Mouse (Mus musculus): ENCODE measurements at regions not wholly inside any gene's neighbourhood (a gene's known extent, or its start where the extent isn't known, plus 50 kb on each side); places are given as distances from the start of the nearest gene placed in this dataset.
"Not testable (repeated sequence)": the region's sequence is repeated elsewhere in the genome, so short reads cannot be mapped to it uniquely, and the experiment has no call there.

DNA sequence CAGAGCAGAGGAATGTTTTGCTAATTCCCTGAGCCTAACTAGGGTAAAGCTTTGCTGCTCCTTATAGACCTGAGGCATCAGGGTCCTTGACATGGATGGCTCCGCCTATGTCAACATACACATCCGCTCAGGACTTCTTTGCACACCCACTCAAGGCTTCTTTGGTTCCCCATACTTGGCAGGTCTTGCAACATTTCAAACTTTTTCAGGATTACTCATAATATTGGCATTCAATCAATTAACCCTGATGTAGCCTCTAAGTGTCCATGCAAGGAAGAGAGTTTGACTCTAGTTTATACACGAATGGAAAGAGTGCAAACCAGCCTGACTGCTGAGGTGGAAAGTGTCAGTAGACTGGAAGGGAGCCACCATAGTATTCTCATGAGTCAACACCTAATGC is 93.2 kb upstream of the Slc25a13 start:
- 94% methylated on average over 3 of the region's 3 CpGs for WGBS
- H3K4me1 ChIP-seq (replicated peaks) = peaks cover 8% of the 10 kb centered on the region
- no peak overlapping the region for H3K4me2 ChIP-seq
- no peaks in the 10 kb centered on the region for H3K27me3 ChIP-seq
- no peak overlapping the region for H3K27ac ChIP-seq (replicated peaks)
- H3K4me3 ChIP-seq = no peak overlapping the region
- no peaks in the 10 kb centered on the region for H3K9me3 ChIP-seq
- H3K36me3 ChIP-seq = no peaks in the 10 kb centered on the region
- no peak for ATAC-seq (ENCODE audit: low read depth)
- no peak overlapping the region for H3K9ac ChIP-seq

DNA sequence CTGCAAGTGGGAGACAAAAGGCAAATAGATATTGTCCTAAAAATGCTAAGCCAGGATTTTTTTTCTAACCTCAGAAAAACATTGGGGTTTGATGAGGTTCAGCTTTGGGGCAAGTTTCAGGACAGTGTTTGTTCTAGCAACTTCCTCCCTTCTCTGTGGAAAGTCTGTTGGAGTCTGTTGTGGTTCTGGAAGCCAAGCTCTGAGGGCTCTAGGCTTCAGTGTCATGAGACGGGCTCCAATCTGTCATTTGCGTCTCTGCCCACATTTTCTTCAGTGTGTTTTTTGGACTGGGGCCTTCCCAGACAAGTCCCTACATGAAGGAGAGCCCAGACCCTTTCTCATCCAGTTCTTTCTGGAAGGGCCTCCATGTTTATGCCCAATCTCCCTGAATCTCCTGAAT is 90.6 kb upstream of the Slc25a13 start:
- Histone ChIP-seq H3K36me3 (no peaks in the 10 kb centered on the region), H3K4me3 (no peak overlapping the region), H3K27ac (replicated peaks) (no peak overlapping the region), H3K4me1 (replicated peaks) (peaks cover 8% of the 10 kb centered on the region), H3K27me3 (no peaks in the 10 kb centered on the region), H3K9me3 (no peaks in the 10 kb centered on the region), H3K9ac (no peak overlapping the region), H3K4me2 (no peak overlapping the region)
- WGBS = 84% methylated on average over 2 of the region's 2 CpGs
- ATAC-seq (ENCODE audit: low read depth) = no peak

DNA sequence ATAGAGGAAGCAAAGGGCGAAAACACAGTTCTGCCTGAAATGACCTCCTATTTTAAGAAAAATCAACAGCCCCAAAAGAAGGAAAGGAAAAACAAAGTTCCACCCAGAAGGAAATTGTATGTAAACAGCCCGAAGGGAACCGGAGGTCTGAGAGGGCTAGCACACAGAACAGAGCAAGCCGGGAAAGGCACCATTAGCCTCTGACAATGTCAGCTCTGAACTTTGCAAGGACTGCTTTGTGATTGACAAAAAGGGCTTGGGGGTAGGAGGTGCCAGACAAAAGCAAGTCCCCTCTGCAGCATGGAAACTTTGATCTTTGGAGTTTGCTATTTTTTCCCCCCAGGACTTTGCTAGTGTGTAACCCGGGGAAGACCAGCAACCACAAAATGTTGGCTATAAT is 86.8 kb upstream of the Slc25a13 start:
- H3K4me1 ChIP-seq (replicated peaks) = peaks cover 8% of the 10 kb centered on the region
- no peaks in the 10 kb centered on the region for H3K27me3 ChIP-seq
- no peak overlapping the region for H3K4me3 ChIP-seq
- H3K9ac ChIP-seq = no peak overlapping the region
- H3K27ac ChIP-seq (replicated peaks) = no peak overlapping the region
- no peak overlapping the region for H3K4me2 ChIP-seq
- no peaks in the 10 kb centered on the region for H3K36me3 ChIP-seq
- no peak for ATAC-seq (ENCODE audit: low read depth)
- 23% methylated on average over 5 of the region's 5 CpGs for WGBS
- H3K9me3 ChIP-seq = no peaks in the 10 kb centered on the region

DNA sequence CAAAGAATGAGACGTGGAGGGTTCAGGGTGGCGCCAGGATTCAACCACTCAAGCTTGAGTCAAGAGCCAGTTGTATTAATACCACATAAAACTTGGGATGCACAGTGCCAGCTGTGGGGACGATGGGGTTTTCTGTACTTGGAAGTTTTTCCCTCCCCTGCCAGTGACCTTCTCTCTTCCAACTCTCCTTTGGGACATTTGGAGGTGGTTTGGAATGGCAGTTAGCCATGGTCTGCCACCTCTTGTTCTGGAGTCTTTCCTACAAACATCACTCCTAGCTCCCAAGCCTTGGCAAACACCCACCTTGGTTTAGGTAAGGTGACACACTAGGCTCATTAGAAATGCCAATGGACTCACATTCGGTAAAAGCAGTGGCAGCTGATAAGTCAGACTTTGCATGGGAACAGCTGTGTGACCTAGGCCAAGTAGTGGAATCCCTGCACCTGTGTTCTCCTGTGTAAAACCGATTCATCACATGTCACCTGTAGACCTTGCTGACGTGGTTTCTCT is 84.1 kb upstream of the Slc25a13 start:
- H3K36me3 ChIP-seq = no peaks in the 10 kb centered on the region
- H3K27me3 ChIP-seq = no peaks in the 10 kb centered on the region
- WGBS = 93% methylated on average over 6 of the region's 6 CpGs
- no peak overlapping the region for H3K4me3 ChIP-seq
- no peak overlapping the region for H3K9ac ChIP-seq
- peaks cover 7% of the 10 kb centered on the region for H3K4me1 ChIP-seq (replicated peaks)
- no peak overlapping the region for H3K27ac ChIP-seq (replicated peaks)
- H3K4me2 ChIP-seq = no peak overlapping the region
- no peaks in the 10 kb centered on the region for H3K9me3 ChIP-seq
- ATAC-seq (ENCODE audit: low read depth) = no peak

DNA sequence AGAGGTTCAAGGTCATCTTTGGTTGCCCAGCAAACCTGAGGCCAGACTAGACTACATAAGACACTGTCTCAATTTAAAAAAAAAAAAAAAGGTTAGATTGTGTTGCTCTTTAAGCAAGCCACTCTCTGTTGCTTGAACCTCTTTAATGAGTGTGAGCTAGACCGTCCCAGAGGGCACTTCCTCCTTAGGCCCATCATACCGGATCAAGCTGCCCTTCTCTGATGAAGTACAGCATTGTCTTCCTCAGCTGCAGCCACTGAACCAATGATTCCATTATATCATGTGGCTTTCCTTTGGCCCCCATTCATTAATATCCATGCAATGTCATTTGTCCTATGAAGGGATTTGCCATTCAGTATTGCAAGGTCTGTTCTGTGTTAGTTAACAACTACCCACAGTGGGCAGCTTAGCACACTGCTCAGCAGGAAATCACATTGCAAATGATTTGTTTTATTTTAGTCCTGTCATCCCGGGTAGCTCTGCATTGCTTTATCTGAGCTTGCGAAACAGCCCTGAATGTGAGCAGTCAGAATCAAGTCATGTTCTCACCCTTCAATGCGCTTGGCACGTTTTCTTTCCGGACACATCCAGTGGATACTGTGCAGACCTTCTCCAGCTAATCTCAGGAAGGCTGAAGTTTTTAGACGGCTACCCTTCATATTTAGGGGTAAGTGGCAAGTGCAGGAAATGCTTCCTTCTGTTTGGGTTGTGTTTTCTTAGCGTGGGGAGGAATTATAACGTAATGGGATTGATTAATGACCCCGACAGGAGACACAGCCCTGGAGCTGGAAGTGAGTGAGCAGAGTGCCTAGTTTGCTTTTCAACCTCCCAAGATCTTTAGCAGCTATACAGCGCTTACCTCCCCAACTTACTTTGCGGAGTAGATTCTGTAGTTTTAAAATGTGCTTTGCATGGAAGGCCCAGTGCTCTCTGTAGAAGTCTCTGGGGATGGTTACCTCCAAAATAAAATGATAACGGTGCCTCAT is 82.2 kb upstream of the Slc25a13 start:
- no peak for ATAC-seq (ENCODE audit: low read depth)
- 68% methylated on average over 14 of the region's 14 CpGs for WGBS

DNA sequence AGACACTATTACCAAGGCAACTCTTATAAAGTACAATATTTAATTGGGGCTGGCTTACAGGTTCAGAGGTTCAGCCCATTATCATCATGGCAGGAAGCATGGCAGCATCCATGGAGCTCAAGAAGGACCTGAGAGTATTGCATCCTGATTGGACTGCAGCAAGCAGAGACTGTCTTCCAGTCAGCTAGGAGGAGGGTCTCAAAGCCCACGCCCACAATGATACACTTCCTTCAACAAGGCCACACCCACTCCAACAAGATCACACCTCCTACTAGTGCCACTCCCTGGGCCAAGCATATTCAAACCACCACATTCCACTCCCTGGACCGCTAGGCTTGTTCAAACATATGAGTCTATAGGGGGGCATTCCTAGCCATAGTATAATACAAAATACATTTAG is 78.6 kb upstream of the Slc25a13 start:
- H3K4me2 ChIP-seq; ATAC-seq (ENCODE audit: low read depth); H3K27me3 ChIP-seq; H3K4me1 ChIP-seq (replicated peaks); H3K9me3 ChIP-seq; H3K36me3 ChIP-seq; H3K27ac ChIP-seq (replicated peaks); H3K9ac ChIP-seq; H3K4me3 ChIP-seq: not testable (repeated sequence)
- WGBS = 94% methylated on average over 2 of the region's 2 CpGs

More for the DNA sequence above, 82.2 kb upstream of the Slc25a13 start:
- Histone ChIP-seq H3K9ac (no peak overlapping the region), H3K4me2 (no peak overlapping the region), H3K9me3 (no peaks in the 10 kb centered on the region), H3K36me3 (no peaks in the 10 kb centered on the region), H3K4me3 (no peak overlapping the region), H3K4me1 (replicated peaks) (no peaks in the 10 kb centered on the region; the same call in 1 of the 2 replicates), H3K27ac (replicated peaks) (no peak overlapping the region), H3K27me3 (no peaks in the 10 kb centered on the region)

DNA sequence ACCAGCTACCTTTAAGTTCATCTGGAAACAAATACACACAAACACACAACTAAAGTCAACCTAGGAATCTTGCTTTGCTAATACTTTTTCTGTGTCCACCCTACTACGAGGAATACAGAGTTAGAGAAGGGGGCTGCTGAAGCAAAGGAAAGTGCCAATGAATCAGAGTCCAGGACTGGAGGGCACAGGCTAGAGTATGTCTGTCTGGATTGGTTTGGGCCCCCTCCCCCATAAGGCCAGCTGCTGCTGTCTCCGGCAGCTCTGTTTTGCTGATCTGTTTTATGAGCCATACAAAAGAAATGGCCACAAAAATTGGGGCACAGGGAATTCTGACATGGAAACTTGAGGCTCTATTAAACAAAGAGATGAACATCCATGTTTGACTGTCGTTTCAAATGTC is 74.8 kb upstream of the Slc25a13 start:
- ATAC-seq (ENCODE audit: low read depth) = no peak
- H3K9me3 ChIP-seq = no peaks in the 10 kb centered on the region
- H3K36me3 ChIP-seq = no peaks in the 10 kb centered on the region
- no peak overlapping the region for H3K4me2 ChIP-seq
- WGBS = 29% methylated on average over 3 of the region's 3 CpGs
- H3K4me3 ChIP-seq = no peak overlapping the region
- no peak overlapping the region for H3K9ac ChIP-seq
- no peak overlapping the region for H3K27ac ChIP-seq (replicated peaks)
- peaks cover 7% of the 10 kb centered on the region; the same call in 1 of the 2 replicates for H3K4me1 ChIP-seq (replicated peaks)
- no peaks in the 10 kb centered on the region for H3K27me3 ChIP-seq

DNA sequence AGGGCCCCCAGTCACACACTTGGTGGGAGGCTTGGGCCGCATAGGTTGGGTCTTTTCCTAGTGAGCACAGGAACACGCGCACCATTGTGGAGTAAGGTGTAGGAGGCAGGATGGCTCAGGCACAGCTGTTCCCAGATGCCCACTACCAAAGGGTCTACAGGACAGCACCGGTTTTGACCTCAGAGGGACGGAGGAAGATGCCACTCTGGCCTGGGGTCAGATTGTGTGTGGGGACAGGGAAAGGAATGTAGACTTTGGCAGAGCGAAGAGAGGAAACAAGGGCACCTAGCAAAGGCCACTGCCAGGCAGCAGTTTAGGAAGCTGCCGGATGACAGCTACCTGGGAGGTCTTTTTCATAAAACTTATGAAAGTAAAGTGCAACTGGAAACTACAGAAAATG is 73.5 kb upstream of the Slc25a13 start:
- no peaks in the 10 kb centered on the region for H3K27me3 ChIP-seq
- no peak overlapping the region for H3K9ac ChIP-seq
- H3K9me3 ChIP-seq = no peaks in the 10 kb centered on the region
- H3K27ac ChIP-seq (replicated peaks) = no peak overlapping the region
- H3K36me3 ChIP-seq = no peaks in the 10 kb centered on the region
- H3K4me3 ChIP-seq = no peak overlapping the region
- 88% methylated on average over 7 of the region's 7 CpGs for WGBS
- H3K4me1 ChIP-seq (replicated peaks) = peaks cover 7% of the 10 kb centered on the region; the same call in 1 of the 2 replicates
- ATAC-seq (ENCODE audit: low read depth) = no peak
- H3K4me2 ChIP-seq = no peak overlapping the region

DNA sequence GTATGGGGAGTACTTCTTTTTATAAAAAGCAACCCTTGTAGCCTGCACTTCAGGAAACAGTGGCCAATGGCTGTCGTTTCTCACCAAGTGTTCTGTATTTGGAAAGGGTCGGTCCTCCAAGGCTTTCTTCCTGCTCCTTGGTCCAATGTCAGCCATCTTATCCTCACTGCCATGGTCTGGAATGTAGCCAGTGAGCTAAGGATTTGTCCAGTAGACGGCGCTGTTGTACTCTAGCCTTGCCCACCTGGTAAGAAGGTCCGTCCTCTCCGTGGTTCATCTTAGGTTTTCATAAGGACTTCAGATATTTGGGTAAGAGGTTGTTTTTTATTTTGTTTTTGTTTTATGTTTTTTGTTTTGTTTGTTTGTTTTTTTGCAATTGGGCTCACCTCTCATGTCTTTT is 72.8 kb upstream of the Slc25a13 start:
- Histone ChIP-seq H3K27me3 (no peaks in the 10 kb centered on the region), H3K36me3 (no peaks in the 10 kb centered on the region), H3K4me3 (no peak overlapping the region), H3K4me2 (no peak overlapping the region), H3K4me1 (replicated peaks) (peaks cover 7% of the 10 kb centered on the region; the same call in 1 of the 2 replicates), H3K9ac (no peak overlapping the region), H3K9me3 (no peaks in the 10 kb centered on the region), H3K27ac (replicated peaks) (no peak overlapping the region)
- 25% methylated on average over 6 of the region's 6 CpGs for whole genome bisulfite sequencing
- ATAC-seq (ENCODE audit: low read depth) = no peak

DNA sequence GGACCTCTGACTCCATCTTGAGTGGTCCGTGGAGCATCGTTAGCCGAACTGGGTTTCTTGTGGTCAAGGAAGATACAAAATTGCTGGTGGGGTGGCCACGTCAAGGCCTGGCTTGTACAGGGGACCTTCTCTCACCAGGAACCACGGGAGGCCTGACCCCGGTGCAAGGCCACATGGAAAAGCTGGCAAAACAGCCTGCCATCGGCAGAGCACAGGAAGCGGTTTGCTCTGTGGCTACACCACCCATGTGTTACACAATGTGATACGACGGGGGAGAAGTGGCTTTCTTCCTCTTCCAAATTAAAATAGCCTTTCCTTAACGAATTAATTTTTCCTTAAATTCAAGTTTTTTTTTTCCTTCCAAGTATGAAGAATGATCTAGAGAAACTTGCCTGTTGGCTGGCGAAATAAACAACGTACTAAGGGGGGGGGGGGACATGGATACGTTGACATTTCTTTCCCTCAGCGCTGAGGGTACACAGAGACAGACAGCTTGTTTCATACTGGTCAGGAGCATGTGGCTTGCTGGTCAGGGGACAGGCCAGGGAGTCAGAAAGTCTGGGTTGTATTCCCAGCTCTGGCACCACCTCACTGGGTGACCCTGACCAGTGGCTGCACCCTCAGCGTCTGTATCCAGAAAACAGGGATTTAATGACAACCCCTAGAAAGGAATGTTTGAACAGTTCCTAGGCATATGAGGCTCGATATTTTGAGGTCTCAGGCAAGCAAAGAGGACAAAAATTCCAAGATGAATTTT is 64.0 kb upstream of the Slc25a13 start:
- Histone ChIP-seq H3K9ac (no peak overlapping the region), H3K4me1 (replicated peaks) (no peaks in the 10 kb centered on the region), H3K36me3 (no peaks in the 10 kb centered on the region), H3K4me2 (no peak overlapping the region), H3K27me3 (no peaks in the 10 kb centered on the region), H3K27ac (replicated peaks) (no peak overlapping the region), H3K9me3 (0 out of 2 replicates have a peak, but pooled peaks cover 6% of the 10 kb centered on the region), H3K4me3 (no peak overlapping the region)
- WGBS = 90% methylated on average over 17 of the region's 17 CpGs
- ATAC-seq (ENCODE audit: low read depth) = no peak

DNA sequence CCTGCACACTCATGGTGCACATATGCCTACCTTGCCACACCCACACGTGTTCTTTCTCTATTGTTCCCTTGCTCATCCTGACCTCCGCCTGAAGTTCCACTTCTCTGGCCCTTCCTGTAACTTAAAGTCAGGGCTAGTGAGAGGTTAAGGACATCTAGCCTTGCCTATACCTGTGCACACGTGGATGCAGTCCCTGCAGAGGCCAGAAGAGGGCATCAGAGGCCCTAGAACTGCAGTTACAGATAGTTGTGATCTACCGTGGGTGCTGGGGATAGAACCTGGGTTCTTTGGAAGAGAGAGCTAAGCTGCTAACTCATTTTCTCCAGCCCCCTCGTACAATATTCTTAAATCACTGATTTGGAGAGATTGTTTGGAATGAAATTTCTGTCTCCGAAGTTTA is 62.7 kb upstream of the Slc25a13 start:
- ATAC-seq (ENCODE audit: low read depth) = no peak
- H3K27me3 ChIP-seq = no peaks in the 10 kb centered on the region
- 78% methylated on average over 6 of the region's 6 CpGs for WGBS
- 0 out of 2 replicates have a peak, but pooled peaks cover 6% of the 10 kb centered on the region for H3K9me3 ChIP-seq
- H3K27ac ChIP-seq (replicated peaks) = no peak overlapping the region
- no peaks in the 10 kb centered on the region for H3K36me3 ChIP-seq
- H3K4me1 ChIP-seq (replicated peaks) = no peaks in the 10 kb centered on the region
- no peak overlapping the region for H3K4me2 ChIP-seq
- H3K9ac ChIP-seq = no peak overlapping the region
- H3K4me3 ChIP-seq = no peak overlapping the region

DNA sequence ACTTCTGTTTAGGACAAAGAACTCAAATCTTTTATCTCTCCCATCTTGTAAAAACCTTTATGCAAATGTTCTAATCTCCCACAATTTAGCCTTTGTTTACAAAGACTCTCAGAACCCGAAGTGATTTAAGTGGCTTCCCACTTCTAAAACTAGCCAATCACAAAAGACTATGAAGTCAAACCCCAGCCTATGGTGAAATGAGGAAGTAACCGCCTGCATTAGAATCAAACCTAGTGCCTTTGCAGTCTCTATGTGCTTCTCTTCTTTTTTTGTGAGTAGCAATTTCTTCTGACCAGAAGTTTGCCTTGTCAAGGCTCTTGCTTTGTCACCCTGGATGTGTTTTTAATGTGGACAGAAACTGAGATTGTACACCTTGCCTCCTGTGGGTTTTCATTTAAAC is 53.6 kb upstream of the Slc25a13 start:
- WGBS = 49% methylated on average over 2 of the region's 2 CpGs
- no peaks in the 10 kb centered on the region for H3K4me1 ChIP-seq (replicated peaks)
- ATAC-seq (ENCODE audit: low read depth) = no peak
- no peaks in the 10 kb centered on the region for H3K9me3 ChIP-seq
- H3K27me3 ChIP-seq = no peaks in the 10 kb centered on the region
- H3K9ac ChIP-seq = no peak overlapping the region
- no peak overlapping the region for H3K4me2 ChIP-seq
- H3K27ac ChIP-seq (replicated peaks) = no peak overlapping the region
- no peak overlapping the region for H3K4me3 ChIP-seq
- no peaks in the 10 kb centered on the region for H3K36me3 ChIP-seq
